Mouse (Mus musculus) frontal cortex, postnatal 36 days (tissue): Measurements from ENCODE around the gene Mucl3.

Experiments used
- DNase-seq, 2 experiments: peaks; one replicate each; pipeline ENCODE4 v3.0.0; 2022; ENCODE audit warnings: low spot score in 2 of 2

Mucl3 gene

GRCm38 (mm10) chr17:35643609-35644236 lies at the start of gene Mucl3:
Mucl3 (minus strand) TSS chr17:35643695.
- no peak for DNase-seq

- DNase-seq: no peak
These were observed 48.9 kb upstream of the Mucl3 start for GRCm38 (mm10) chr17:35692368-35692767.

- DNase-seq: no peak
These were observed 48.3 kb upstream of the Mucl3 start for GRCm38 (mm10) chr17:35691811-35692210.

- no peak for DNase-seq
These were observed 46.6 kb upstream of the Mucl3 start for GRCm38 (mm10) chr17:35689936-35690645.

GRCm38 (mm10) chr17:35688347-35689175 lies 45.1 kb upstream of the Mucl3 start:
- no peak for DNase-seq

- DNase-seq: no peak
These were observed 41.6 kb upstream of the Mucl3 start for GRCm38 (mm10) chr17:35685061-35685460.

GRCm38 (mm10) chr17:35681986-35682385 lies 38.5 kb upstream of the Mucl3 start:
- DNase-seq: no peak

- no peak for DNase-seq
These were observed 37.1 kb upstream of the Mucl3 start for GRCm38 (mm10) chr17:35680591-35680990.

GRCm38 (mm10) chr17:35673416-35674035 lies 30.0 kb upstream of the Mucl3 start, which contains the start of gene Gtf2h4:
Gtf2h4 (minus strand) TSS chr17:35673739.
- peak; percentile 77 to 96 for DNase-seq

GRCm38 (mm10) chr17:35672527-35672926 lies 29.0 kb upstream of the Mucl3 start:
- DNase-seq: no peak

GRCm38 (mm10) chr17:35671846-35672245 lies 28.4 kb upstream of the Mucl3 start:
- DNase-seq: no peak

GRCm38 (mm10) chr17:35669731-35670130 lies 26.2 kb upstream of the Mucl3 start:
- DNase-seq: no peak

- peak; percentile 96 to 99 for DNase-seq
These were observed 24.0 kb upstream of the Mucl3 start, which contains the start of gene Vars2 for GRCm38 (mm10) chr17:35667334-35668065. Vars2 (minus strand) TSS chr17:35667592.

GRCm38 (mm10) chr17:35666851-35667256 lies 23.4 kb upstream of the Mucl3 start:
- peak in 1 of 2 experiments; percentile 19 for DNase-seq

- peak; percentile 28 to 45 for DNase-seq
These were observed 22.5 kb upstream of the Mucl3 start for GRCm38 (mm10) chr17:35665957-35666515.

GRCm38 (mm10) chr17:35653086-35653485 lies 9.6 kb upstream of the Mucl3 start:
- DNase-seq: no peak

GRCm38 (mm10) chr17:35649429-35649828 lies 5.9 kb upstream of the Mucl3 start:
- DNase-seq: no peak

- no peak for DNase-seq
These were observed 4.1 kb downstream of the Mucl3 start for GRCm38 (mm10) chr17:35639352-35639751.

GRCm38 (mm10) chr17:35638475-35639190 lies 4.9 kb downstream of the Mucl3 start:
- peak; percentile 29 to 67 for DNase-seq

- peak in 1 of 2 experiments; percentile 50 for DNase-seq
These were observed 7.1 kb downstream of the Mucl3 start for GRCm38 (mm10) chr17:35636363-35636762.
